ENCODE assay signal across 7 mouse cellular contexts in the genomic region with DNA sequence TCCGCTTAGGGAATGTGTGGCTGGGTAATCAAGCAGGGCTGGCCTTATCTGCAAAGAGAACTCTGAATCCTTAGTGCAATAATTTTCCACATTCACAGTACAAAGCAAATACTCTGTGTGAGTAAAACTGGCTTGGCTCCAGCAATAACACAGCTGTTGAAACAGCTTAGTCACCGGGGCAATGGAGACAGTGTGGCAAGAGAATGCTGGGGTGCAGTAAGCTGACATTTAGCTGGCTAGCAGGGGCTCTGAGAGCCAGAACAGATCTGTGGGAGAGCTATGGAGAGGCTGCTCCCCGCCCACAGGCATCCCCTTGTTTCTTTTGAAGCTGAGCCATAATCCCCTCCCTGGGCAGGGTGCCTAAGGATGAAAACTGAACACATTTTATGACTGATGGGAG. TPM values are rescaled to one million over a fixed set of nuclear protein-coding genes. Genes with fewer than 3 reads are reported as not detected.
A peak's percentile ranks its signal among the peaks of the same experiment; 100 is the strongest.
DNase-seq lines count a peak whose midpoint lies in the region; ATAC-seq lines count a peak whose summit lies in the region.

No protein-coding gene starts in this region.

- peak overlapping the region; percentile 43 for H3K4me2 ChIP-seq in heart, embryonic 11.5 days
- no peak overlapping the region for H3K4me2 ChIP-seq in kidney, embryonic 14.5 days (replicated peaks; ENCODE audit: low read depth, low read length)
- H3K4me2 ChIP-seq in limb, embryonic 12.5 days, result no peak overlapping the region
- H3K4me2 ChIP-seq in midbrain, embryonic 16.5 days (ENCODE audit: low read length), result 0 out of 2 replicates have a peak overlapping the region, but pooled peaks have one; percentile 15

- ATAC-seq in heart, embryonic 11.5 days (replicated peaks; ENCODE audit: insufficient number of reproducible peaks, low FRiP score, low TSS enrichment), result peak; percentile 79
- peak; percentile 94 for ATAC-seq in kidney, embryonic 14.5 days (ENCODE audit: low FRiP score, low TSS enrichment)
- peak; percentile 86 for ATAC-seq in limb, embryonic 12.5 days (ENCODE audit: insufficient number of reproducible peaks, insufficient read depth, low FRiP score, low TSS enrichment, low read depth)
- peak; percentile 97 for ATAC-seq in midbrain, embryonic 16.5 days

- no peak overlapping the region for H3K9ac ChIP-seq in heart, embryonic 11.5 days (ENCODE audit: low read depth, low read length)
- H3K9ac ChIP-seq in kidney, embryonic 14.5 days (ENCODE audit: low read depth, low read length), result no peak overlapping the region
- no peak overlapping the region for H3K9ac ChIP-seq in limb, embryonic 12.5 days (replicated peaks)
- no peak overlapping the region for H3K9ac ChIP-seq in midbrain, embryonic 16.5 days (ENCODE audit: low read depth, low read length)

- H3K27me3 ChIP-seq in forebrain, embryonic 10.5 days (ENCODE audit: poor library complexity, severe bottlenecking), result peaks cover 5% of the 10 kb centered on the region; the same call in 1 of the 2 replicates
- H3K27me3 ChIP-seq in heart, embryonic 11.5 days (ENCODE audit: control insufficient read depth, insufficient read depth, low read length), result no peaks in the 10 kb centered on the region
- no peaks in the 10 kb centered on the region for H3K27me3 ChIP-seq in kidney, embryonic 14.5 days (ENCODE audit: control insufficient read depth, insufficient read depth, low read length)
- H3K27me3 ChIP-seq in limb, embryonic 12.5 days, result no peaks in the 10 kb centered on the region
- H3K27me3 ChIP-seq in midbrain, embryonic 16.5 days (ENCODE audit: control insufficient read depth, insufficient read depth, low read depth, low read length), result no peaks in the 10 kb centered on the region

- peaks cover 42% of the 10 kb centered on the region for H3K4me1 ChIP-seq in forebrain, embryonic 10.5 days
- peaks cover 30% of the 10 kb centered on the region for H3K4me1 ChIP-seq in heart, embryonic 11.5 days (ENCODE audit: control insufficient read depth, insufficient read depth, low read length)
- H3K4me1 ChIP-seq in kidney, embryonic 14.5 days (ENCODE audit: control insufficient read depth, insufficient read depth, low read length), result peaks cover 5% of the 10 kb centered on the region; the same call in 1 of the 2 replicates
- H3K4me1 ChIP-seq in limb, embryonic 12.5 days (replicated peaks), result peaks cover 15% of the 10 kb centered on the region
- H3K4me1 ChIP-seq in midbrain, embryonic 16.5 days (ENCODE audit: control insufficient read depth, insufficient read depth, low read length), result peaks cover 16% of the 10 kb centered on the region

- peak; percentile 59 for DNase-seq in brain, embryonic 18.5 days (ENCODE audit: low read depth, low spot score)
- DNase-seq in forebrain, embryonic 10.5 days (ENCODE audit: extremely low spot score, low spot score), result peak; percentile 63
- DNase-seq in testis, postnatal 14 days (ENCODE audit: low spot score), result peak; percentile 35

- H3K9me3 ChIP-seq in forebrain, embryonic 10.5 days, result no peaks in the 10 kb centered on the region
- H3K9me3 ChIP-seq in heart, embryonic 11.5 days (replicated peaks; ENCODE audit: control insufficient read depth, low read length), result no peaks in the 10 kb centered on the region
- H3K9me3 ChIP-seq in kidney, embryonic 14.5 days (ENCODE audit: control insufficient read depth, low read length), result no peaks in the 10 kb centered on the region
- no peaks in the 10 kb centered on the region for H3K9me3 ChIP-seq in limb, embryonic 12.5 days
- no peaks in the 10 kb centered on the region for H3K9me3 ChIP-seq in midbrain, embryonic 16.5 days (replicated peaks; ENCODE audit: control insufficient read depth, low read length, poor library complexity, severe bottlenecking)

- peak overlapping the region; percentile 79 for H3K27ac ChIP-seq in forebrain, embryonic 10.5 days
- peak overlapping the region; percentile 84 for H3K27ac ChIP-seq in heart, embryonic 11.5 days (ENCODE audit: low read depth, low read length)
- H3K27ac ChIP-seq in kidney, embryonic 14.5 days (ENCODE audit: low read depth, low read length), result no peak overlapping the region
- H3K27ac ChIP-seq in limb, embryonic 12.5 days, result peak overlapping the region; percentile 47; the same call in 1 of the 2 replicates
- peak overlapping the region; percentile 70 for H3K27ac ChIP-seq in midbrain, embryonic 16.5 days (ENCODE audit: low read length)

- 17% methylated on average over 3 of the region's 3 CpGs for WGBS in forebrain, embryonic 10.5 days
- 16% methylated on average over 3 of the region's 3 CpGs for WGBS in heart, embryonic 11.5 days (ENCODE audit: insufficient replicate concordance)
- 12% methylated on average over 3 of the region's 3 CpGs for WGBS in kidney, embryonic 14.5 days
- WGBS in limb, embryonic 12.5 days, result 32% methylated on average over 3 of the region's 3 CpGs
- WGBS in midbrain, embryonic 16.5 days, result 4% methylated on average over 3 of the region's 3 CpGs

- peaks cover 4% of the 10 kb centered on the region; the same call in 1 of the 2 replicates for H3K36me3 ChIP-seq in forebrain, embryonic 10.5 days (replicated peaks)
- H3K36me3 ChIP-seq in heart, embryonic 11.5 days (ENCODE audit: control insufficient read depth, insufficient read depth, low read length), result no peaks in the 10 kb centered on the region
- no peaks in the 10 kb centered on the region for H3K36me3 ChIP-seq in kidney, embryonic 14.5 days (ENCODE audit: control insufficient read depth, insufficient read depth, low read length)
- H3K36me3 ChIP-seq in limb, embryonic 12.5 days, result peaks cover 4% of the 10 kb centered on the region; the same call in 1 of the 2 replicates
- H3K36me3 ChIP-seq in midbrain, embryonic 16.5 days (ENCODE audit: control insufficient read depth, insufficient read depth, low read length), result no peaks in the 10 kb centered on the region

- H3K4me3 ChIP-seq in forebrain, embryonic 10.5 days, result no peak overlapping the region
- H3K4me3 ChIP-seq in heart, embryonic 11.5 days (ENCODE audit: low read depth, low read length), result no peak overlapping the region
- no peak overlapping the region for H3K4me3 ChIP-seq in kidney, embryonic 14.5 days (ENCODE audit: low read length)
- no peak overlapping the region for H3K4me3 ChIP-seq in limb, embryonic 12.5 days (replicated peaks)
- H3K4me3 ChIP-seq in midbrain, embryonic 16.5 days (ENCODE audit: low read depth, low read length), result no peak overlapping the region

RNA-seq across cellular contexts. Expression of gene Wls, which starts 45.8 kb away (rescaled TPM):
- 111 and 114 TPM in 2 replicates for polyA plus RNA-seq in forebrain, embryonic 10.5 days (2016; fragmentation: Nextera tagmentation; extraction: Ambion mirVana)
- polyA plus RNA-seq in heart, embryonic 11.5 days (2014; fragmentation: Nextera tagmentation; extraction: Ambion mirVana), result 128 and 156 TPM in 2 replicates
- polyA plus RNA-seq in kidney, embryonic 14.5 days (2014; fragmentation: Nextera tagmentation; extraction: Ambion mirVana), result 77.4 and 102 TPM in 2 replicates
- 165 and 166 TPM in 2 replicates for polyA plus RNA-seq in limb, embryonic 12.5 days (2016; fragmentation: Nextera tagmentation; extraction: Ambion mirVana)
- 70.4 and 80.8 TPM in 2 replicates for polyA plus RNA-seq in midbrain, embryonic 16.5 days (2015; fragmentation: Nextera tagmentation; extraction: Ambion mirVana)

Comparison
In these comparisons a context has a peak if more than half of its experiments do, and no peak if none do; other contexts are left out.
1. H3K4me2 ChIP-seq: peak in heart, embryonic 11.5 days (single experiment) and midbrain, embryonic 16.5 days (single experiment); none in kidney, embryonic 14.5 days (single experiment) and limb, embryonic 12.5 days (single experiment).
2. Peak in every context shown above with its lines, with median percentiles within 50 percentile points of each other: DNase-seq and ATAC-seq.